ENCODE assay signal across 8 mouse cellular contexts in the genomic region with DNA sequence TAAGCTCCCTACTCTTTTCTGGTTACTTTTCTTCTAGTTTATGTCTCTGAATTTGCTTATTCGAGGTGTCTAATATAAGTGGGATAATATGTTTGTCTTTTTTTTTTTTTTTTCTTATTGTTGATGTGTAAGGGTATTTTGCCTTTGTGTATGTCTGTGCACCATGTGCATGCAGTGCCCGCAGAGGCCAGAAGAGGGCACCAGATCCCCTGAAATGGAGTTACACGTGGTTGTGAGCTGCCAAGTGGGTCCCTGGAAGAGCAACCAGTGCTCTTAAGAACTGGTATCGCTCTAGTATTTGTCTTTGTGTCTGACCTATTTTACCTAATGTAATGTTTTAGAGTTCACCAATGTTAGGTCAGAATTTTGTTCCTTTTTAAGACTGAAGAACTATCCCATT. TPM values are rescaled to one million over a fixed set of nuclear protein-coding genes. Genes with fewer than 3 reads are reported as not detected.
DNase-seq lines count a peak whose midpoint lies in the region.

No protein-coding gene starts in this region.

- intact Hi-C loops in heart, postnatal 10 days (cut with DNase I): no loop called here
- intact Hi-C loops in heart, postnatal 25 days (cut with DNase I): loop anchor here (10.0 kb wide), 1 partner anchor 342 kb away; no protein-coding TSS in a partner anchor

- DNase-seq in heart, postnatal 10 days: peak; percentile 61 to 80
- DNase-seq in heart, postnatal 25 days (ENCODE audit: low spot score): no peak
- peak; percentile 52 for DNase-seq in 3134 (ENCODE audit: extremely low read depth, insufficient read length, low spot score)
- peak; percentile 65 for DNase-seq in MN1 (ENCODE audit: low spot score)
- peak; percentile 77 to 89 for DNase-seq in cerebellum, postnatal 14 days
- peak; percentile 88 for DNase-seq in kidney, adult 9 months
- DNase-seq in lung, postnatal 4 days: peak; percentile 67 to 76
- DNase-seq in thymus, adult 18-20 months: peak; percentile 24 to 46

RNA-seq across cellular contexts. Expression of a gene that starts 41.3 kb away (rescaled TPM):
- 10 to 100 TPM; 32.4 to 35.1 TPM for total RNA-seq in heart, postnatal 10 days (2021)
- 10 to 100 TPM; 22.2 to 25.5 TPM for total RNA-seq in heart, postnatal 25 days (2021)

RNA-seq across cellular contexts. Expression of a gene that starts 51.8 kb away (rescaled TPM):
- total RNA-seq in heart, postnatal 10 days (2021): 10 to 100 TPM; 60.5 to 62.9 TPM
- total RNA-seq in heart, postnatal 25 days (2021): 10 to 100 TPM; 36.6 to 41.5 TPM

RNA-seq across cellular contexts. Expression of a gene that starts 55.6 kb away (rescaled TPM):
- 1 to 10 TPM; 4.6 to 7.5 TPM for total RNA-seq in heart, postnatal 10 days (2021)
- 1 to 10 TPM; 7.1 to 9.3 TPM for total RNA-seq in heart, postnatal 25 days (2021)
